Mouse (Mus musculus) embryonic facial prominence, embryonic 10.5 days (tissue): Measurements from ENCODE around the gene St8sia2. TPM values are rescaled to one million over a fixed set of nuclear protein-coding genes. Genes with fewer than 3 reads are reported as not detected.

ENCODE experiments used
- DNase-seq: peaks from one replicate; pipeline ENCODE4 v3.0.0-alpha.2; 2017; ENCODE audit warnings: low spot score
- H3K27ac ChIP-seq: fragments of 300-500 bp; sonication (generic); replicated peaks from 2 replicates; pipeline ENCODE4 v1.5.1; 2016; ENCODE audit warnings: mild to moderate bottlenecking
- H3K27me3 ChIP-seq: fragments of 300-500 bp; sonication (generic); replicated peaks from 2 replicates; pipeline ENCODE4 v1.6.1; 2016; ENCODE audit warnings: low read depth, mild to moderate bottlenecking; ENCODE audit not compliant: poor library complexity, severe bottlenecking
- H3K36me3 ChIP-seq: fragments of 300-500 bp; sonication (generic); replicated peaks from 2 replicates; pipeline ENCODE4 v1.6.1; 2016; ENCODE audit warnings: mild to moderate bottlenecking, moderate library complexity
- H3K4me1 ChIP-seq: fragments of 300-500 bp; sonication (generic); 2 replicates; pipeline ENCODE4 v1.6.1; 2016
- H3K4me3 ChIP-seq: fragments of 300-500 bp; sonication (generic); 2 replicates; pipeline ENCODE4 v1.5.1; 2016; ENCODE audit warnings: mild to moderate bottlenecking, moderate library complexity
- H3K9me3 ChIP-seq: fragments of 300-500 bp; sonication (generic); 2 replicates; pipeline ENCODE4 v1.6.1; 2016; ENCODE audit warnings: mild to moderate bottlenecking
- WGBS: fragments of 180-500 bp; shearing (Covaris S2); methylation state at CpG from one replicate; pipeline ENCODE4 v1.1.7; 2016; 5-methylcytosine and 5-hydroxymethylcytosine counted together
- polyA plus RNA-seq: library from polyadenylated mRNA; unstranded; fragments of >200 nt; fragmentation: Nextera tagmentation; extraction: Ambion mirVana; gene quantifications from 2 replicates; pipeline ENCODE4 v1.2.1, GENCODE M21; 2016

St8sia2 gene
- polyA plus RNA-seq, 1 experiment from 2014 or later: 14.7 TPM

GRCm38 (mm10) chr7:73909432-73910205 is 103.9 kb downstream of the St8sia2 start:
- no peak for DNase-seq
- Histone ChIP-seq H3K4me3 (no peak overlapping the region), H3K9me3 (no peaks in the 10 kb centered on the region), H3K27me3 (no peaks in the 10 kb centered on the region), H3K27ac (no peak overlapping the region), H3K36me3 (no peaks in the 10 kb centered on the region), H3K4me1 (peaks cover 6% of the 10 kb centered on the region; the same call in 1 of the 2 replicates)
- 75% methylated on average over 5 of the region's 5 CpGs for WGBS

GRCm38 (mm10) chr7:73894506-73894905 is 119.0 kb downstream of the St8sia2 start:
- 54% methylated on average over 6 of the region's 6 CpGs for WGBS
- peaks cover 13% of the 10 kb centered on the region for H3K4me1 ChIP-seq
- no peaks in the 10 kb centered on the region for H3K36me3 ChIP-seq
- no peak overlapping the region for H3K27ac ChIP-seq
- no peaks in the 10 kb centered on the region for H3K9me3 ChIP-seq
- no peaks in the 10 kb centered on the region; the same call in 1 of the 2 replicates for H3K27me3 ChIP-seq
- no peak overlapping the region for H3K4me3 ChIP-seq
- no peak for DNase-seq

- H3K9me3 ChIP-seq: no peaks in the 10 kb centered on the region
- peaks cover 14% of the 10 kb centered on the region for H3K4me1 ChIP-seq
- no peak for DNase-seq
- H3K36me3 ChIP-seq: no peaks in the 10 kb centered on the region
- H3K27me3 ChIP-seq: no peaks in the 10 kb centered on the region; the same call in 1 of the 2 replicates
- 79% methylated on average over 5 of the region's 5 CpGs for WGBS
- no peak overlapping the region for H3K27ac ChIP-seq
- H3K4me3 ChIP-seq: no peak overlapping the region
These were observed 121.7 kb downstream of the St8sia2 start for GRCm38 (mm10) chr7:73891830-73892229.

- Histone ChIP-seq H3K4me3 (no peak overlapping the region), H3K4me1 (peaks cover 22% of the 10 kb centered on the region), H3K27ac (no peak overlapping the region), H3K36me3 (no peaks in the 10 kb centered on the region), H3K9me3 (no peaks in the 10 kb centered on the region), H3K27me3 (no peaks in the 10 kb centered on the region)
- WGBS: 87% methylated on average over 9 of the region's 9 CpGs
- no peak for DNase-seq
These were observed 122.4 kb downstream of the St8sia2 start for GRCm38 (mm10) chr7:73890891-73891610.

GRCm38 (mm10) chr7:73890466-73890865 is 123.0 kb downstream of the St8sia2 start:
- no peaks in the 10 kb centered on the region for H3K9me3 ChIP-seq
- H3K4me1 ChIP-seq: peaks cover 24% of the 10 kb centered on the region
- DNase-seq: no peak
- no peaks in the 10 kb centered on the region for H3K36me3 ChIP-seq
- no peak overlapping the region for H3K27ac ChIP-seq
- 91% methylated on average over 5 of the region's 5 CpGs for WGBS
- no peaks in the 10 kb centered on the region for H3K27me3 ChIP-seq
- H3K4me3 ChIP-seq: no peak overlapping the region
